Mouse (Mus musculus): Measurements from ENCODE around the gene Anapc15.
"Not testable (repeated sequence)": the region's sequence is repeated elsewhere in the genome, so short reads cannot be mapped to it uniquely, and the experiment has no call there.

Gene Anapc15

GRCm38 (mm10) chr7:101896104-101897066 is 32.9 kb downstream of the Anapc15 start:
- DNase-seq (ENCODE audit: low spot score): peak; percentile 99

DNA sequence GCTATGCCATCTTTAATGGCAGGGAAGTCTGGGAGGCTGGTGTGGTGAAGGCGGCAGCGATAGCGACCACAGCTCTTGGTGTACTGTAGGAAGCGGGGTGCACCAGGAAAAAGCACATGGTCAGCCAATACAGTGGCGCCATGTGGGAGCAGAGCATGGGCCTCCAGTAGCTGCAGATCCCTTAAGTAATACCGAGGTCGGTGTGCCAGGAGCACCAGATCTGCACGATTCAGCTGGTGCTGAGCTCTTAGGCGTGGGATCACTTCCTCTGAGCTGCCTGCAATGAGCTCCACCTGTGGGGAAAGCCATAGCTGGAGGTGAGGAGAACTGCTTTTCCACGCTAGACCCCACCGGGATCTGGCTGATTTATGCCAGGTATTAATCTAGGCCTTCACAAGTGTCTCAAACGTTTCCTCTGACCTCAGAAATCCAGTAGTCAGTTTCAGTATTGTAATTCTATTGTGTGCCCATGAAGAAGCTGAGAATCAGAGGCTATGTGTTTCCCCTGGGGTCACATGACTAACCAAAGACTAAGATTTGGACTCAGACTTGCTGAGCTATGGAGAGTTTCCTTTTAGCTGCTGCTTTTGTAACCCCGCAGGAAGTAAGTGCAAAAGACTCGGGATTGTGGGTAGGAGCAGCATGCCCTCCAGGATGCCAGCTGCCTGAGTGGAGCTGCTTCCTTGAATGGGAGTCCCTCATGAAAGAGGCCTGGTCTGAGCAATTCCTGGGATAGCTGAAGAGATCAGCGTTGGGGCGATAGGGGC is 37.0 kb downstream of the Anapc15 start:
- no peak for DNase-seq (ENCODE audit: low spot score)

- no peak for DNase-seq (ENCODE audit: low spot score)
Observed at GRCm38 (mm10) chr7:101901969-101902368, 38.5 kb downstream of the Anapc15 start.

GRCm38 (mm10) chr7:101902846-101903245 is 39.3 kb downstream of the Anapc15 start:
- DNase-seq (ENCODE audit: low spot score): no peak

- DNase-seq (ENCODE audit: low spot score): peak; percentile 99
Observed at GRCm38 (mm10) chr7:101905561-101906286, 42.2 kb downstream of the Anapc15 start, which contains the start of gene Lamtor1. Gene Lamtor1, plus strand, starts transcription at chr7:101905904.

GRCm38 (mm10) chr7:101906287-101906681 is 42.8 kb downstream of the Anapc15 start, which contains the start of gene Tomt:
Gene Tomt, minus strand, starts transcription at chr7:101906359.
- no peak for DNase-seq (ENCODE audit: low spot score)

DNA sequence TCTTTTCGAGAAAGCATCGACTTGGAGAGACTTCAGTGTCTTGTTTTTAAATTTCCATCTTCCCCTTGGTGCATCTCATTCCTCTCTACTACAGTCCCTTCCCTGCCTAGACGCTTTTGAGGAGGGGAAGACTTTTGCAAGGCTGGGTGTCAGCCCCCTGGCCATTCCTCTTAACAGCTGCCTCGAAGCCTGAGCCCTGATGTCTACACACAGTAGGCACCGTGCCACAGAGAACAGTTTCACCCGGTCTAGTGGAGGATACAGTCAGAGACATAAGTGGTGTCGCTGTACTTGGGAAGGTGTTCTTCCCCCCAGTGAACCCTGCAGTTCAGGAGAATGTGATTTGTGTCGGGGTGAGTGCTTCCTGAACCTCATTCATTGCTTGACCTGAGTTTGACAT is 43.2 kb downstream of the Anapc15 start:
- no peak for DNase-seq (ENCODE audit: low spot score)

DNA sequence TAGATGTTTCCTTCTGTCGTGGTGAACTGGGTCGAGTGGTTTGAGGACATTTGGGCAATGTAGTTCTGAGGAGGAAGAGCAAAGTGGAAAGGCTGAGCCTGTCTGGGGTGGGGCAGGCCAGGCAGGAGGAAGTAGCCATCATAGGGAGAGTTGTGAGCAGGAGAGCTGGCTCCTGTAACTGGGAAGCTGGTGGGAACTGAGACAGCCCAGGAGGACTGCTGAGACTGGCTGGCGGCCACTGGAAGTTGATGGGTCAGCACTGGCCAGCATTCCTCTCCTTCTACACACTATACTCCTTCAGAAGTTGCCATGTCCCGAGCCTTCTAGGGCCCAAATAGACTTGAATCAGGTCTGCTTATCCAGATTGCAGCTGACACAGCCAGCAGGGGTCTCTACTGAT is 44.9 kb downstream of the Anapc15 start:
- DNase-seq (ENCODE audit: low spot score): no peak

DNA sequence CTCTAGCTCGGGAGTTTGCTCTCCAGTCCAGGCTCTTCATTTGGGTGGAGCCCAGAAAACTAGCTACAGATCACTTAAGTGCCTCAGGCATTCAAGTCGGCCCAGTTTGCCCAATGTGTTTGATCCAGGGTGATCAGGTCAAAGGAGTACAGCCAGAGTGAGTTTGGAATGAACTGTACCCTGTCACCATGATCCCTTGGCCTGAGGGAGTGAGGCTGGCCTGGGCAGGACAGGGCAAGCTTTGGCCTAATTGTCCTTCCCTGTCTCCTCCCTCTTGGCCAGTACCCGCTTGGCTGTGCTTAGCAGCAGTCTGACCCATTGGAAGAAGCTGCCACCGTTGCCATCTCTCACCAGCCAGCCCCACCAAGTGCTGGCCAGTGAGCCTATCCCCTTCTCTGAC is 46.6 kb downstream of the Anapc15 start:
- no peak for DNase-seq (ENCODE audit: low spot score)

DNA sequence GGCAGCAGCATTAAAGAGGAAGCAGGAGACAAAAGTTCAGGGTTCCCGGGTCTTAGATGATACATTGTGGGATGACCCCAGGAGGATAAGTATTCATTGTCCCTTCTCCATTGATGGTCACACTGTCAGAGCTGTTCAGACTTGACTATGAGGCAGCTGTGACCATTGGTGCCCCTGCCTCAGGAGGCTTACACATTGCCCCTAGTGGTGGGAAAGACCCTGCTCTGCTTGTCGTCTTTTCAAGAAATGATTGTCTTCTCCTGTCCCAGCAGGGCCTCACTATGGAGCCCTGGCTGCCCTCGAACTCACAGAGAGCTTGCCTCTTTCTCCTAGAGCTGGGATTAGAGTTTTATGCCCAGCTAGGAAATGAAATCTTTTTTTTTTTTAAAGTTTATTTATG is 48.5 kb downstream of the Anapc15 start:
- peak; percentile 35 for DNase-seq (ENCODE audit: low spot score)

GRCm38 (mm10) chr7:101918071-101918470 is 54.6 kb downstream of the Anapc15 start:
- DNase-seq (ENCODE audit: low spot score): peak; percentile 82

DNA sequence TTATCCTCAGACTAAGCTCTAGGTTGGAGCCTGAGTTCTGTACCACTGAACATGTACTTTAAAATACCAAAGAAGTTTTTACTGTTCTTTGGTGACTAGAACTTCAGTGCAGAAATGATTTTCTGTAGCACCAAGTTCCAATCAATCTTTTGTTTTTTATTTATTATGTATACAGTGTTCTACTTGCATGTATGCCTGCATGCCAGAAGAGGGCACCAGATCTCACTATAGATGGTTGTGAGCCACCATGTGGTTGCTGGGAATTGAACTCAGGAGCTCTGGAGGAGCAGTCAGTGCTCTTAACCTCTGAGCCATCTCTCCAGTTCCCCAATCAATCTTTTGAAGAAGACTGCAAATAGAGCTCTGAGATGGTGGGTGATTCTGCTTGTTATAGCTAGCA is 62.4 kb downstream of the Anapc15 start:
- not testable (repeated sequence) for DNase-seq (ENCODE audit: low spot score)

DNA sequence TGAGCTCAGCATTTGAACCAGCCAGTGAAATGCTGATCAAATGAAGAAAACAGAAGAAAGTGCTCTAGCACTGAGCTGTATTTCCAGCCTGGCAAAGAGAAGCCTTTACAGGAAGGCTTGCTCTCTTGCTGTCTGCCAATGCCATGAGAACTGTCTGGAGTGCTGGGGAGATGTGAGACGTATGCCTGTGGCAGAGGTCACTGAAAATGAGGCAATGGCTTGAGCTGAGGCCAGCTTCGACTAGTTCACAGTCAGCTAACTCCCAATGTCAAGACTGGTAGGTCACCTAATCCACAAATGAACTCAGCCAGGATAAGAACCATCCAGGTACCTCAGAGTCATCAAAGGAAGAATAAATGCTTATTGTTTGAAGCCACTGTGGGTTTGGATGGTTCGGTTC is 64.6 kb downstream of the Anapc15 start:
- no peak for DNase-seq (ENCODE audit: low spot score)

DNA sequence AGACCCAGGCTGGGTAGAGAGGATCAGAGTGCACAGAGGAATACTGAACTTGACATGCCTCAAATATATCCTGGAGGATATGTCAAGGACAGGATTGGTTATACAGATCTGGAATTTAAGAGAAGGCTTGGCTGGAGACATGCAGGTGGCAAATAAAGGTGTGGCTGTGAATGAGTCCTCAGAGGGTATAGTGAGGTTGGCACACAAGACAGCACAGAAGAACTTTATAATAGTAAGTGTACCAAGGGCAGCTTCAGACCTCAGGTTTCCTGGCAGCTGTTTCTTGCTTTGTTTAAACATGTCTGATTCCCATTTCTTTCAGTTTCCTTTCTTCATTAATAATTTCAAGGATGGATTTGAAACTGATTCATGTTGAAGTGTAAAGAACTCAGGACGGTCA is 69.0 kb downstream of the Anapc15 start:
- DNase-seq (ENCODE audit: low spot score): no peak

DNA sequence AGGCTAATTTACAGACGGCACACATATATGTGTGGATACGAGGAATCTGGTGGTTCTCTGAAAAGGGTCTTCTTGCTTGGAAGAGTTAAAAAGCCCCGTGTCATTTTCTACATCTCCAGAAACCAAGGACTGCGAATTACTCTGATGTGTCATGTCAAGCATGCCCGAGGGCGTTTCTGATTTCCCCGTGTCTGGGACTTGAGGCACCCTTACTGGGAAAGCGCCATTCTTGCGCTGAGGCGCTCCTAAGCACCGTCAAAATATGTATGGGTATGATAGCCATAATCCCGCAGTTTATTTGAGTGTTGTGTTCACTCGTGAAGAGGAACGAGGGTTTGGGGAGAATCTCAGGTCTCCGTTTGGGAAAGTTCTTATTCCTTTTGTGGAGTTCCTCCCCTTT is 69.8 kb downstream of the Anapc15 start:
- DNase-seq (ENCODE audit: low spot score): peak; percentile 40

DNA sequence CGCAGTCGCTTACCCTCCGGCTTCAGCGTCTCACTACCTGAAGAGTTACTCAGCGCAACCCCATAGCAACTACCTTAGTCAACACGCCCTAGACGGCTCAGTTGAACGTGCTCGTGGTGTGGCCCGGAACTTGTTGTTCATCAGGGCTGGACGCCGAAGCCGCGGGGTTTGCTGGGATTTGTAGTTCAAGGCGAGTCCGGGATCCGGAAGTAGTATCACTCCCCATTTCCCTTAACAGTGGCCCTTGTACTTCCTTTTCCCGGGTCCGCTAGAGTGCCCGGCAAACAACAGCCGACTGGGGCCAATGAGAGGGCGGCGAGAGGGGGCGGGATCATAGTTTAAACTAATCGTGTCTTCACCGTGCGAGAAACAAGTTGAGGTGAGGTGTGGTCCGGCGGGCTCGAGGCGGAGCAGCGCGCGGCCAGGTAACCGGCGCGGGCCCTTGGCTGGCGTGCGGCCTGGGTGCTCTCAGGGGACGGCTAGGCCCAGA is 70.3 kb downstream of the Anapc15 start, which contains the start of the genes Lrrc51 and Numa1:
Lrrc51 (minus strand) TSS at position 145 of the 490 bp plus-strand sequence.
Numa1 (plus strand) TSS at position 361 of the 490 bp plus-strand sequence.
- DNase-seq (ENCODE audit: low spot score): peak; percentile 95

- DNase-seq (ENCODE audit: low spot score): no peak
Observed at GRCm38 (mm10) chr7:101935957-101936356, 72.4 kb downstream of the Anapc15 start.

- DNase-seq (ENCODE audit: low spot score): no peak
Observed at GRCm38 (mm10) chr7:101936996-101937395, 73.5 kb downstream of the Anapc15 start.

GRCm38 (mm10) chr7:101937569-101937968 is 74.1 kb downstream of the Anapc15 start:
- no peak for DNase-seq (ENCODE audit: low spot score)

- DNase-seq (ENCODE audit: low spot score): no peak
Observed at GRCm38 (mm10) chr7:101938348-101938747, 74.8 kb downstream of the Anapc15 start.

GRCm38 (mm10) chr7:101939758-101940157 is 76.2 kb downstream of the Anapc15 start:
- no peak for DNase-seq (ENCODE audit: low spot score)

- DNase-seq (ENCODE audit: low spot score): not testable (repeated sequence)
Observed at GRCm38 (mm10) chr7:101949008-101949407, 85.5 kb downstream of the Anapc15 start.
